Mouse (Mus musculus) CH12.LX (cell line): Measurements from ENCODE around the gene Cd7.

ENCODE experiments used
- CHD1 ChIP-seq: IDR thresholded peaks from 2 replicates; pipeline ENCODE4 v1.6.1; 2012; ENCODE audit warnings: low read depth, low read length, improper control_type of control experiment, inconsistent platforms
- CTCF ChIP-seq, 2 experiments: IDR thresholded peaks in 1 of 2; conservative IDR thresholded peaks in 1 of 2; 2 replicates each; pipeline ENCODE4 v1.5.1; 2011 to 2012; ENCODE audit warnings: low read depth in 2 of 2, low read length in 2 of 2, improper control_type of control experiment in 1 of 2, inconsistent platforms in 1 of 2, mild to moderate bottlenecking in 1 of 2, moderate library complexity in 1 of 2
- MAX ChIP-seq: IDR thresholded peaks from 2 replicates; pipeline ENCODE4 v1.6.1; 2011; ENCODE audit warnings: low read length, improper control_type of control experiment
- NRF1 ChIP-seq: IDR thresholded peaks from 2 replicates; pipeline ENCODE4 v1.6.1; 2014; ENCODE audit warnings: low read depth, mild to moderate bottlenecking, inconsistent platforms, low read length, improper control_type of control experiment, moderate library complexity
- POLR2AphosphoS2 ChIP-seq: IDR thresholded peaks from 2 replicates; pipeline ENCODE4 v1.6.1; 2011; ENCODE audit warnings: low read depth, low read length, improper control_type of control experiment
- TBP ChIP-seq: conservative IDR thresholded peaks from 2 replicates; pipeline ENCODE4 v1.6.1; 2011; ENCODE audit warnings: low read depth, low read length, improper control_type of control experiment
- USF2 ChIP-seq: conservative IDR thresholded peaks from 2 replicates; pipeline ENCODE4 v1.6.1; 2011; ENCODE audit warnings: low read depth, low read length, improper control_type of control experiment

DNA sequence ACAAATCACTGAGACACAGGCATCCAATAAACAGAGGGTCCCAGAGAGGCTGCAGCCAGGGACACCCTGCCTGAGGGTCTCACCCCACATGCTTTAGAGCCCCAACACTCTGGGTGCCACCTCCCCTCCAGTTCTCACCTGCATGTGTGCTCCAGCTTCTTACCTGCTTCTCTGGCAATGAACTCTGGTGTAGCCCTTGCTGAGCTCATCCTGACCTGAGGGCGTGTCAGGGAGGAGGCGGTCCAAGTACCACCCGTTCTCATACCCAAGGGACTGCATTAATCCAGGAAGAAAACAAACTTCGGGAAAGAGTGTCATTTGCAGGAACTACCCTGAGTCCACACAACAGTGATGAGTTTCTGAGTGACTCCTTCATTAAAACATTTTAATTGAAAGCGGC, 24.2 kb upstream of the Cd7 start, which contains the start of gene Sectm1b:
- TF ChIP-seq CHD1 (no peak), CTCF (conservative IDR thresholded peaks at IDR 0.05 in 1 of 2, IDR thresholded peaks at IDR 0.05 in 1 of 2; ENCODE audit: low read depth in 2 of 2, low read length in 2 of 2) (no peak), TBP (no peak), NRF1 (no peak), MAX (no peak), USF2 (no peak), POLR2AphosphoS2 (no peak)
